Mouse (Mus musculus) neural tube, embryonic 10.5 days (tissue): ENCODE results near the gene Polr2l.

Experiments used
- DNase-seq: peaks from one replicate; pipeline ENCODE4 v3.0.0-alpha.2; 2017; ENCODE audit warnings: low spot score; ENCODE audit errors: extremely low spot score

The Polr2l gene

GRCm38 (mm10) chr7:141432741-141433516 lies 42.0 kb downstream of the Polr2l start:
- DNase-seq, result no peak

- no peak for DNase-seq
Measured at GRCm38 (mm10) chr7:141432186-141432611, 42.7 kb downstream of the Polr2l start.

GRCm38 (mm10) chr7:141431434-141432185 lies 43.3 kb downstream of the Polr2l start:
- no peak for DNase-seq

GRCm38 (mm10) chr7:141430585-141431240 lies 44.2 kb downstream of the Polr2l start:
- no peak for DNase-seq

GRCm38 (mm10) chr7:141429840-141430584 lies 44.9 kb downstream of the Polr2l start:
- DNase-seq, result no peak

GRCm38 (mm10) chr7:141429310-141429709 lies 45.6 kb downstream of the Polr2l start, which contains the start of gene Cend1:
Cend1 (minus strand) TSS chr7:141429491.
- peak; percentile 66 for DNase-seq

GRCm38 (mm10) chr7:141428701-141429100 lies 46.2 kb downstream of the Polr2l start:
- DNase-seq, result no peak

GRCm38 (mm10) chr7:141426948-141427730 lies 47.8 kb downstream of the Polr2l start:
- DNase-seq, result no peak

GRCm38 (mm10) chr7:141423811-141424210 lies 51.1 kb downstream of the Polr2l start:
- no peak for DNase-seq
